Mouse (Mus musculus): ENCODE measurements at regions not wholly inside any gene's neighbourhood (a gene's known extent, or its start where the extent isn't known, plus 50 kb on each side); places are given as distances from the start of the nearest gene placed in this dataset.

DNA sequence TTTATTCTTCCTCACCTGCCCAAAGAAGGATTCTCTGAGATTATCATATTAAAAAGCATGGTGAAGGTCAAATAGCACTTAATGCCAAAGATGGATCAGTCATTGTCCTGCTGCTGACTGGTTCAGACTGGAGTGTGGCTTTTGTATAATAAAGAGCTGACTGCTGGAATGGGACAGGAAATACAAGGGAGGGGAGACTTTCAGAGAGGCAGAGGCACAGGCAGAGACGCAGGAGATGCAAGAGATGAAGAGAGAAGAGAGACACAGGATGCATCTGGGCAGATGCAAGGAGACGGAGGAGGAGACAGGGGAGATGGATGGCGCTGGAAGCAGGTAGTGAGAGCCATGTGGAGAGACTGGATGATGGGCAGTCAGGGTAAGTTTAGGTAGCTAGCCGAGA lies 65.4 kb upstream of the Glrp1 start:
- no peaks in the 10 kb centered on the region for H3K36me3 ChIP-seq
- no peak overlapping the region for H3K4me2 ChIP-seq (replicated peaks)
- no peak overlapping the region for H3K9ac ChIP-seq
- WGBS = 68% methylated on average over 4 of the region's 4 CpGs
- no peak overlapping the region for H3K27ac ChIP-seq (replicated peaks)
- no peak for ATAC-seq (ENCODE audit: insufficient number of reproducible peaks, low FRiP score, low TSS enrichment, low read depth)
- no peak overlapping the region for H3K4me3 ChIP-seq (replicated peaks)
- no peaks in the 10 kb centered on the region for H3K4me1 ChIP-seq
- no peaks in the 10 kb centered on the region for H3K27me3 ChIP-seq
- no peaks in the 10 kb centered on the region for H3K9me3 ChIP-seq (replicated peaks)

- no peak overlapping the region for H3K9ac ChIP-seq
- H3K9me3 ChIP-seq (replicated peaks) = no peaks in the 10 kb centered on the region
- no peaks in the 10 kb centered on the region for H3K4me1 ChIP-seq
- no peaks in the 10 kb centered on the region for H3K36me3 ChIP-seq
- ATAC-seq (ENCODE audit: insufficient number of reproducible peaks, low FRiP score, low TSS enrichment, low read depth) = no peak
- 92% methylated on average over 13 of the region's 13 CpGs for WGBS
- H3K4me3 ChIP-seq (replicated peaks) = no peak overlapping the region
- no peak overlapping the region for H3K4me2 ChIP-seq (replicated peaks)
- H3K27me3 ChIP-seq = no peaks in the 10 kb centered on the region
- no peak overlapping the region for H3K27ac ChIP-seq (replicated peaks)
These were observed 62.3 kb upstream of the Glrp1 start for GRCm38 (mm10) chr1:88572161-88572560.

DNA sequence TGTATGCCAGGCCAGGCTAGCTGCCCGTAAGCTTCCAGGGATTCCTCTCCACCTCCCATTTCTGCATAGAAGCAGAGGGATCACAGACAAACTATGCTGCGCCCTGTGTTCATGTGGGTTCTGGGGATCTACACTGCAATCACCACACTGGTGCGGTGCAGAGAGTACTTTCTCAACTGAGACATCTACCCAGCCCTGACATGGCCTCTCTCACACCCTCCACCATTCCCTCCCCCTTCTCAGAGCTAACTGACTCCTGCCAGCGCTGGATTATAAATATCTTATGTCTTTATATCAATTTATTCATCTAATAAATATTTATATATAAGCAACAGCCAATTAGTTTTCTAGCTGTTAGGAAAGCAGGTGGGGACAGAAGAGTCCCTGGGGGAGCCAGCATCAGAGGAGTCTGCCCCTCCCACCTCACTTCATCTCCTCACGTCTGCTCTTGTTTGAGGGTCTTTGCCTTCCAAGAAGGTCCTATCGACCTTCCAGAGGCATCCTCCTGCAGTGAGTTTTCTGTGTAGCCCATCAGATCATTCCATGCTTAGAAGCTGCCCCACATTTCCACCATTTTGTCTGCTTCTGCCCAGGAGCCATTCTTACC lies 58.7 kb upstream of the Glrp1 start:
- H3K27ac ChIP-seq (replicated peaks) = no peak overlapping the region
- no peak for ATAC-seq (ENCODE audit: insufficient number of reproducible peaks, low FRiP score, low TSS enrichment, low read depth)
- H3K27me3 ChIP-seq = no peaks in the 10 kb centered on the region
- H3K36me3 ChIP-seq = no peaks in the 10 kb centered on the region
- no peak overlapping the region for H3K4me3 ChIP-seq (replicated peaks)
- no peak overlapping the region for H3K9ac ChIP-seq
- no peaks in the 10 kb centered on the region for H3K9me3 ChIP-seq (replicated peaks)
- H3K4me2 ChIP-seq (replicated peaks) = no peak overlapping the region
- H3K4me1 ChIP-seq = no peaks in the 10 kb centered on the region
- 70% methylated on average over 6 of the region's 6 CpGs for WGBS

GRCm38 (mm10) chr1:88567198-88567597 lies 57.3 kb upstream of the Glrp1 start:
- no peak for ATAC-seq (ENCODE audit: insufficient number of reproducible peaks, low FRiP score, low TSS enrichment, low read depth)
- H3K36me3 ChIP-seq = no peaks in the 10 kb centered on the region
- no peaks in the 10 kb centered on the region for H3K4me1 ChIP-seq
- no peak overlapping the region for H3K4me3 ChIP-seq (replicated peaks)
- 87% methylated on average over 1 of the region's 1 CpGs for WGBS
- no peaks in the 10 kb centered on the region for H3K9me3 ChIP-seq (replicated peaks)
- no peaks in the 10 kb centered on the region for H3K27me3 ChIP-seq
- no peak overlapping the region for H3K4me2 ChIP-seq (replicated peaks)
- H3K9ac ChIP-seq = no peak overlapping the region
- no peak overlapping the region for H3K27ac ChIP-seq (replicated peaks)

DNA sequence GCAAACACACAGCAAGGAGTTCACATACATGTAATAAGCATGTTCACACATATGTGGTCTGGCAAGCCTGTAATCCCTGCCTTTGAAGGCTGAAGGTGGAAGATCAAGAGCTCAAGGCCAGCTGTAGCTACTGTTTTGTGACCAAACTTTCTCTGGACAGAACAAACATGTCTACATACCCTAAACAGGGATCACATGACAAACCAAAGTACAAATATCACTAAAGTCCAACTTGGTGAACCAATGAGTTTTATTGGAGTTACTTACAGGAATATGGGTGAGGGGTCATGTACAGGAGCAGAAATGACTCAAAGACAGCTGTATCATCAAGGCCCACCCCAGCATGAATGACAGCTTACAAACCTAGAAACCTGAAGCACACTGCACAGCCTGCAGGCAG lies 56.6 kb upstream of the Glrp1 start:
- H3K27me3 ChIP-seq = no peaks in the 10 kb centered on the region
- ATAC-seq (ENCODE audit: insufficient number of reproducible peaks, low FRiP score, low TSS enrichment, low read depth) = no peak
- H3K9me3 ChIP-seq (replicated peaks) = no peaks in the 10 kb centered on the region
- no peak overlapping the region for H3K4me3 ChIP-seq (replicated peaks)
- no peak overlapping the region for H3K4me2 ChIP-seq (replicated peaks)
- no peak overlapping the region for H3K27ac ChIP-seq (replicated peaks)
- no peaks in the 10 kb centered on the region for H3K36me3 ChIP-seq
- H3K9ac ChIP-seq = no peak overlapping the region
- H3K4me1 ChIP-seq = no peaks in the 10 kb centered on the region

- no peaks in the 10 kb centered on the region for H3K9me3 ChIP-seq (replicated peaks)
- H3K4me3 ChIP-seq (replicated peaks) = no peak overlapping the region
- 77% methylated on average over 4 of the region's 4 CpGs for WGBS
- H3K4me1 ChIP-seq = no peaks in the 10 kb centered on the region
- H3K36me3 ChIP-seq = no peaks in the 10 kb centered on the region
- no peaks in the 10 kb centered on the region for H3K27me3 ChIP-seq
- no peak overlapping the region for H3K9ac ChIP-seq
- H3K27ac ChIP-seq (replicated peaks) = no peak overlapping the region
- ATAC-seq (ENCODE audit: insufficient number of reproducible peaks, low FRiP score, low TSS enrichment, low read depth) = no peak
- no peak overlapping the region for H3K4me2 ChIP-seq (replicated peaks)
These were observed 55.0 kb upstream of the Glrp1 start for GRCm38 (mm10) chr1:88564825-88565224.

- H3K4me1 ChIP-seq = peaks cover 5% of the 10 kb centered on the region; the same call in 1 of the 2 replicates
- H3K9ac ChIP-seq = no peak overlapping the region
- WGBS = 32% methylated on average over 3 of the region's 3 CpGs
- no peak overlapping the region for H3K4me2 ChIP-seq (replicated peaks)
- ATAC-seq (ENCODE audit: insufficient number of reproducible peaks, low FRiP score, low TSS enrichment, low read depth) = no peak; the same call in 1 of the 2 replicates
- H3K4me3 ChIP-seq (replicated peaks) = no peak overlapping the region
- no peaks in the 10 kb centered on the region for H3K36me3 ChIP-seq
- no peaks in the 10 kb centered on the region for H3K9me3 ChIP-seq (replicated peaks)
- H3K27ac ChIP-seq (replicated peaks) = no peak overlapping the region
- H3K27me3 ChIP-seq = no peaks in the 10 kb centered on the region
These were observed 52.5 kb upstream of the Glrp1 start for GRCm38 (mm10) chr1:88562361-88562760.

GRCm38 (mm10) chr1:88560771-88561170 lies 50.9 kb upstream of the Glrp1 start:
- H3K27ac ChIP-seq (replicated peaks) = no peak overlapping the region
- 51% methylated on average over 8 of the region's 8 CpGs for WGBS
- no peak for ATAC-seq (ENCODE audit: insufficient number of reproducible peaks, low FRiP score, low TSS enrichment, low read depth)

More at GRCm38 (mm10) chr1:88560771-88561170, 50.9 kb upstream of the Glrp1 start:
- Histone ChIP-seq H3K9ac (no peak overlapping the region), H3K36me3 (no peaks in the 10 kb centered on the region), H3K4me3 (replicated peaks) (no peak overlapping the region), H3K4me1 (peaks cover 5% of the 10 kb centered on the region; the same call in 1 of the 2 replicates), H3K27me3 (no peaks in the 10 kb centered on the region), H3K4me2 (replicated peaks) (no peak overlapping the region), H3K9me3 (replicated peaks) (no peaks in the 10 kb centered on the region)
